In the genomic region with DNA sequence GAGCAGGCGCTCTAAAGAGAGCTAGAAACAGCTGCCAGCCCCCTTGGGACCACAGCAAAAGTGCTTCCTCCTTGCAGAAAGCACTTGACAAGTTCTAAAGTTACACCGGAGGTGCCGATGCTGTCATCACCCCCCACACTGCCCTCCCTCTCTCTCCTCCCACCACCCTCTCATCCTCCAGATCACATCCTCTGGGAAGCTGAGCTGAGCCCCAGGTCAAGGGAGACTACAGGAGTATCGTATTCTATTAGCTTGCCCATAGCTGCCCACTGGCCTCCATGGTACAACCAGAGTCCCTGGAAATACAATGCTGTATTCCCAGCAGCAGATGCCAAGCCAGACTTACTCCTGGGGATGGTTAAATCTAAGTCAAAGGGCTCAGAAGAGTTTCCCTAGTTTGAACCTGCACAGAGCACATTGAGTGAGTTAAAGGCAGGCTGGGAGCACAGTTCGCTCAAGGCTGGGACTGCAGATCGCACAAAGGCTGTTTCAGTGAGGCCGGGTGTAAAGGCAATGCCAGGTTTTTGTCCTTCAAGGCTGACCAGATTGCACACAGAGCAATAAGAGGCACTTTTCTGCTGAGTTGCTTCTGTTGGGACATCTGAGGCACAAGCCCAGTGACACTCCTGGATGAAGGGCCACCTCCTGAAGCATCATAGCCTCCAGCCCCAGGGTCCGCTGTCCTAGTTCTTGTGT, we compare ENCODE assay signal across 24 mouse cellular contexts.
A peak's percentile ranks its signal among the peaks of the same experiment; 100 is the strongest.
DNase-seq lines count a peak whose midpoint lies in the region; ATAC-seq and TF ChIP-seq lines count a peak whose summit lies in the region.
"Had no signal": no experiment of that assay in that cellular context is flagged by ENCODE, and none has a peak within 500 bp of the region (broad histone marks: within the 10 kb centered on the region; RNA-seq: fewer than 3 reads in every experiment).

No protein-coding gene starts in this region.

- TF ChIP-seq CTCF in hindbrain, postnatal 0 days (IDR thresholded peaks at IDR 0.05; ENCODE audit: low read depth): no peak

- DNase-seq in adrenal gland, adult (ENCODE audit: inconsistent age in 2 of 2, low spot score in 1 of 2): peak; percentile 51 to 77
- no peak for DNase-seq in adrenal gland, adult 8-10 months
- DNase-seq in hindbrain, embryonic 10.5 days (ENCODE audit: low spot score): peak; percentile 18
- DNase-seq in hindbrain, postnatal 0 days (ENCODE audit: low spot score): no peak
- DNase-seq in midbrain, embryonic 11.5 days (ENCODE audit: low spot score, missing footprints): peak; percentile 12
- DNase-seq in layer of hippocampus, adult 9-11 months: no peak
- DNase-seq: gastrocnemius, postnatal 36 days; heart, adult 2 months; heart, postnatal 14 days; kidney, adult 2 months; lung, adult 18-20 months; lung, postnatal 10 days; thymus, postnatal 25 days had no signal

- WGBS in hindbrain, embryonic 10.5 days: 77% methylated on average over 8 of the region's 8 CpGs
- 76% methylated on average over 8 of the region's 8 CpGs for WGBS in hindbrain, postnatal 0 days
- WGBS in midbrain, embryonic 11.5 days: 85% methylated on average over 8 of the region's 8 CpGs
- 84% methylated on average over 8 of the region's 8 CpGs for WGBS in midbrain, embryonic 13.5 days

- H3K4me2 ChIP-seq in hindbrain, postnatal 0 days (ENCODE audit: low read depth, low read length): no peak overlapping the region
- no peak overlapping the region for H3K4me2 ChIP-seq in midbrain, embryonic 11.5 days
- no peak overlapping the region for H3K4me2 ChIP-seq in midbrain, embryonic 13.5 days (replicated peaks)
- H3K4me2 ChIP-seq: embryonic facial prominence, embryonic 13.5 days; forebrain, embryonic 13.5 days; heart, embryonic 13.5 days; hindbrain, embryonic 13.5 days; limb, embryonic 12.5 days; liver, embryonic 12.5 days; neural tube, embryonic 15.5 days; stomach, embryonic 15.5 days had no signal

- no peak for ATAC-seq in hindbrain, postnatal 0 days
- no peak for ATAC-seq in midbrain, embryonic 11.5 days (ENCODE audit: low FRiP score)
- ATAC-seq in midbrain, embryonic 13.5 days: no peak
- ATAC-seq: forebrain, embryonic 13.5 days; inflammation-experienced regulatory T-cells, adult 6 months; liver, embryonic 12.5 days had no signal

- H3K27me3 ChIP-seq in hindbrain, embryonic 10.5 days (ENCODE audit: insufficient read depth, poor library complexity, severe bottlenecking): 0 out of 2 replicates have a peak, but pooled peaks cover 3% of the 10 kb centered on the region
- no peaks in the 10 kb centered on the region for H3K27me3 ChIP-seq in hindbrain, postnatal 0 days (ENCODE audit: insufficient read depth, low read length)
- H3K27me3 ChIP-seq in midbrain, embryonic 11.5 days (ENCODE audit: control insufficient read depth, insufficient read depth, low read length): no peaks in the 10 kb centered on the region
- peaks cover 8% of the 10 kb centered on the region; the same call in 1 of the 2 replicates for H3K27me3 ChIP-seq in midbrain, embryonic 13.5 days
- H3K27me3 ChIP-seq: embryonic facial prominence, embryonic 13.5 days; forebrain, embryonic 13.5 days; heart, embryonic 13.5 days; hindbrain, embryonic 13.5 days; liver, embryonic 12.5 days; neural tube, embryonic 15.5 days; stomach, embryonic 15.5 days had no signal

- H3K4me3 ChIP-seq in hindbrain, embryonic 10.5 days: no peak overlapping the region
- no peak overlapping the region for H3K4me3 ChIP-seq in hindbrain, postnatal 0 days (ENCODE audit: low read length)
- no peak overlapping the region for H3K4me3 ChIP-seq in midbrain, embryonic 11.5 days (ENCODE audit: low read depth, low read length)
- H3K4me3 ChIP-seq in midbrain, embryonic 13.5 days (replicated peaks): no peak overlapping the region
- H3K4me3 ChIP-seq: embryonic facial prominence, embryonic 13.5 days; forebrain, embryonic 13.5 days; heart, adult 2 months; heart, embryonic 13.5 days; hindbrain, embryonic 13.5 days; limb, embryonic 12.5 days; liver, embryonic 12.5 days; midbrain, embryonic 10.5 days; neural tube, embryonic 15.5 days; stomach, embryonic 15.5 days had no signal

- peaks cover 23% of the 10 kb centered on the region for H3K4me1 ChIP-seq in hindbrain, embryonic 10.5 days (replicated peaks)
- H3K4me1 ChIP-seq in hindbrain, postnatal 0 days (ENCODE audit: insufficient read depth, low read length): peaks cover 3% of the 10 kb centered on the region; the same call in 1 of the 2 replicates
- no peaks in the 10 kb centered on the region for H3K4me1 ChIP-seq in midbrain, embryonic 11.5 days (ENCODE audit: control insufficient read depth, insufficient read depth, low read length)
- peaks cover 11% of the 10 kb centered on the region for H3K4me1 ChIP-seq in midbrain, embryonic 13.5 days (replicated peaks)
- H3K4me1 ChIP-seq: embryonic facial prominence, embryonic 13.5 days; forebrain, embryonic 13.5 days; liver, embryonic 12.5 days; stomach, embryonic 15.5 days had no signal

- no peak overlapping the region for H3K9ac ChIP-seq in hindbrain, postnatal 0 days (replicated peaks; ENCODE audit: low read length)
- H3K9ac ChIP-seq in midbrain, embryonic 11.5 days (ENCODE audit: low read length): no peak overlapping the region
- no peak overlapping the region for H3K9ac ChIP-seq in midbrain, embryonic 13.5 days (replicated peaks)
- H3K9ac ChIP-seq: embryonic facial prominence, embryonic 13.5 days; forebrain, embryonic 13.5 days; heart, embryonic 13.5 days; hindbrain, embryonic 13.5 days; limb, embryonic 12.5 days; liver, embryonic 12.5 days; neural tube, embryonic 15.5 days; stomach, embryonic 15.5 days had no signal

- H3K36me3 ChIP-seq in hindbrain, embryonic 10.5 days: no peaks in the 10 kb centered on the region
- no peaks in the 10 kb centered on the region for H3K36me3 ChIP-seq in hindbrain, postnatal 0 days (ENCODE audit: insufficient read depth, low read length)
- no peaks in the 10 kb centered on the region for H3K36me3 ChIP-seq in midbrain, embryonic 11.5 days (ENCODE audit: control insufficient read depth, insufficient read depth, low read length)
- H3K36me3 ChIP-seq in midbrain, embryonic 13.5 days: no peaks in the 10 kb centered on the region
- H3K36me3 ChIP-seq: embryonic facial prominence, embryonic 13.5 days; heart, embryonic 13.5 days; hindbrain, embryonic 13.5 days; limb, embryonic 12.5 days; liver, embryonic 12.5 days; midbrain, embryonic 10.5 days; neural tube, embryonic 15.5 days; stomach, embryonic 15.5 days had no signal

- no peaks in the 10 kb centered on the region for H3K9me3 ChIP-seq in hindbrain, embryonic 10.5 days
- no peaks in the 10 kb centered on the region for H3K9me3 ChIP-seq in hindbrain, postnatal 0 days (ENCODE audit: low read length)
- H3K9me3 ChIP-seq in midbrain, embryonic 11.5 days (ENCODE audit: control insufficient read depth, low read length): no peaks in the 10 kb centered on the region
- no peaks in the 10 kb centered on the region for H3K9me3 ChIP-seq in midbrain, embryonic 13.5 days
- H3K9me3 ChIP-seq: embryonic facial prominence, embryonic 13.5 days; forebrain, embryonic 13.5 days; heart, embryonic 13.5 days; hindbrain, embryonic 13.5 days; limb, embryonic 12.5 days; liver, embryonic 12.5 days; midbrain, embryonic 10.5 days; neural tube, embryonic 15.5 days; stomach, embryonic 15.5 days had no signal

- H3K27ac ChIP-seq in hindbrain, embryonic 10.5 days: 0 out of 2 replicates have a peak overlapping the region, but pooled peaks have one; percentile 1
- H3K27ac ChIP-seq in hindbrain, postnatal 0 days: no peak overlapping the region
- no peak overlapping the region for H3K27ac ChIP-seq in midbrain, embryonic 11.5 days (ENCODE audit: low read depth, low read length)
- H3K27ac ChIP-seq in midbrain, embryonic 13.5 days: no peak overlapping the region
- H3K27ac ChIP-seq: embryonic facial prominence, embryonic 13.5 days; forebrain, embryonic 13.5 days; heart, adult 2 months; heart, embryonic 13.5 days; hindbrain, embryonic 13.5 days; limb, embryonic 12.5 days; liver, embryonic 12.5 days; midbrain, embryonic 10.5 days; neural tube, embryonic 15.5 days; stomach, embryonic 15.5 days had no signal

Comparison
In these comparisons a context has a peak if more than half of its experiments do, and no peak if none do; other contexts are left out.
1. DNase-seq: peak in adrenal gland, adult (2 of 2), hindbrain, embryonic 10.5 days (single experiment) and midbrain, embryonic 11.5 days (single experiment); none in adrenal gland, adult 8-10 months (single experiment), hindbrain, postnatal 0 days (single experiment) and layer of hippocampus, adult 9-11 months (single experiment).